Mouse (Mus musculus) midbrain, embryonic 12.5 days (tissue): ENCODE measurements around the gene Psenen. TPM values are rescaled to one million over a fixed set of nuclear protein-coding genes. Genes with fewer than 3 reads are reported as not detected.

ENCODE experiments used
- ATAC-seq: fragments of 200-750 bp; cut with Nextera tagmentation; 2 replicates; pipeline ENCODE4 v1.8.0; 2017; ENCODE audit warnings: low read depth, moderate TSS enrichment, moderate library complexity; ENCODE audit not compliant: low FRiP score
- H3K27ac ChIP-seq: fragments of 300-500 bp; sonication (generic); replicated peaks from 2 replicates; pipeline ENCODE4 v1.5.1; 2016; ENCODE audit warnings: mild to moderate bottlenecking
- H3K27me3 ChIP-seq: fragments of 300-500 bp; sonication (generic); 2 replicates; pipeline ENCODE4 v1.6.1; 2016; ENCODE audit warnings: mild to moderate bottlenecking
- H3K36me3 ChIP-seq: fragments of 300-500 bp; sonication (generic); 2 replicates; pipeline ENCODE4 v1.6.1; 2016
- H3K4me1 ChIP-seq: fragments of 300-500 bp; sonication (generic); 2 replicates; pipeline ENCODE4 v1.6.1; 2016
- H3K4me2 ChIP-seq: fragments of 300-500 bp; sonication (generic); replicated peaks from 2 replicates; pipeline ENCODE4 v1.6.1; 2016; ENCODE audit warnings: mild to moderate bottlenecking, moderate library complexity
- H3K4me3 ChIP-seq: fragments of 300-500 bp; sonication (generic); 2 replicates; pipeline ENCODE4 v1.5.1; 2016; ENCODE audit warnings: mild to moderate bottlenecking
- H3K9ac ChIP-seq: fragments of 300-500 bp; sonication (generic); replicated peaks from 2 replicates; pipeline ENCODE4 v1.6.1; 2016; ENCODE audit warnings: mild to moderate bottlenecking, moderate library complexity
- H3K9me3 ChIP-seq: fragments of 300-500 bp; sonication (generic); 2 replicates; pipeline ENCODE4 v1.6.1; 2016; ENCODE audit warnings: mild to moderate bottlenecking
- WGBS: fragments of 180-500 bp; shearing (Covaris S2); methylation state at CpG from one replicate; pipeline ENCODE4 v1.1.7; 2016; 5-methylcytosine and 5-hydroxymethylcytosine counted together
- polyA plus RNA-seq: library from polyadenylated mRNA; unstranded; fragments of >200 nt; fragmentation: Nextera tagmentation; extraction: Ambion mirVana; gene quantifications from 2 replicates; pipeline ENCODE4 v1.2.1, GENCODE M21; 2016

The Psenen gene
- polyA plus RNA-seq, 1 experiment from 2014 or later: 144 TPM

GRCm38 (mm10) chr7:30596811-30597210 lies 33.4 kb upstream of the Psenen start:
- 76% methylated on average over 5 of the region's 5 CpGs for WGBS
- Histone ChIP-seq H3K27me3 (no peaks in the 10 kb centered on the region), H3K4me1 (peaks cover 13% of the 10 kb centered on the region), H3K36me3 (no peaks in the 10 kb centered on the region), H3K27ac (no peak overlapping the region), H3K4me3 (no peak overlapping the region), H3K9ac (no peak overlapping the region), H3K9me3 (no peaks in the 10 kb centered on the region), H3K4me2 (no peak overlapping the region)
- ATAC-seq: no peak

GRCm38 (mm10) chr7:30596093-30596492 lies 32.7 kb upstream of the Psenen start:
- Histone ChIP-seq H3K4me3 (no peak overlapping the region), H3K27ac (no peak overlapping the region), H3K36me3 (no peaks in the 10 kb centered on the region), H3K4me2 (no peak overlapping the region), H3K4me1 (peaks cover 13% of the 10 kb centered on the region), H3K9me3 (no peaks in the 10 kb centered on the region), H3K27me3 (no peaks in the 10 kb centered on the region), H3K9ac (no peak overlapping the region)
- 83% methylated on average over 5 of the region's 5 CpGs for WGBS
- ATAC-seq: no peak

- 68% methylated on average over 4 of the region's 4 CpGs for WGBS
- H3K9me3 ChIP-seq: no peaks in the 10 kb centered on the region
These were observed 31.1 kb upstream of the Psenen start for GRCm38 (mm10) chr7:30594510-30595024.

GRCm38 (mm10) chr7:30593579-30594509 lies 30.4 kb upstream of the Psenen start:
- no peak overlapping the region for H3K9ac ChIP-seq

More at GRCm38 (mm10) chr7:30594510-30595024, 31.1 kb upstream of the Psenen start:
- Histone ChIP-seq H3K4me1 (peaks cover 10% of the 10 kb centered on the region), H3K4me2 (no peak overlapping the region), H3K27ac (no peak overlapping the region), H3K9ac (no peak overlapping the region), H3K36me3 (no peaks in the 10 kb centered on the region), H3K4me3 (no peak overlapping the region), H3K27me3 (no peaks in the 10 kb centered on the region)
- ATAC-seq: no peak

GRCm38 (mm10) chr7:30592772-30593423 lies 29.5 kb upstream of the Psenen start:
- H3K27ac ChIP-seq: no peak overlapping the region
- WGBS: 54% methylated on average over 5 of the region's 5 CpGs
- H3K9ac ChIP-seq: no peak overlapping the region
- no peak for ATAC-seq
- peaks cover 10% of the 10 kb centered on the region for H3K4me1 ChIP-seq
- no peak overlapping the region for H3K4me3 ChIP-seq
- no peaks in the 10 kb centered on the region for H3K27me3 ChIP-seq
- no peaks in the 10 kb centered on the region for H3K36me3 ChIP-seq
- H3K9me3 ChIP-seq: no peaks in the 10 kb centered on the region
- H3K4me2 ChIP-seq: no peak overlapping the region

More at GRCm38 (mm10) chr7:30593579-30594509, 30.4 kb upstream of the Psenen start:
- 0 out of 2 replicates have a peak overlapping the region, but pooled peaks have one; percentile 54 for H3K27ac ChIP-seq
- no peak overlapping the region for H3K4me3 ChIP-seq
- H3K36me3 ChIP-seq: no peaks in the 10 kb centered on the region
- H3K9me3 ChIP-seq: no peaks in the 10 kb centered on the region
- 76% methylated on average over 10 of the region's 10 CpGs for WGBS
- ATAC-seq: no peak
- no peaks in the 10 kb centered on the region for H3K27me3 ChIP-seq
- H3K4me2 ChIP-seq: 0 out of 2 replicates have a peak overlapping the region, but pooled peaks have one; percentile 13
- H3K4me1 ChIP-seq: peaks cover 10% of the 10 kb centered on the region

GRCm38 (mm10) chr7:30591605-30591951 lies 28.2 kb upstream of the Psenen start:
- Histone ChIP-seq H3K36me3 (peaks cover 4% of the 10 kb centered on the region), H3K27ac (0 out of 2 replicates have a peak overlapping the region, but pooled peaks have one; percentile 20), H3K4me2 (no peak overlapping the region), H3K27me3 (no peaks in the 10 kb centered on the region), H3K9ac (no peak overlapping the region; the same call in 1 of the 2 replicates), H3K4me1 (peaks cover 22% of the 10 kb centered on the region), H3K9me3 (no peaks in the 10 kb centered on the region), H3K4me3 (no peak overlapping the region)
- no peak for ATAC-seq
- 42% methylated on average over 4 of the region's 4 CpGs for WGBS

GRCm38 (mm10) chr7:30590927-30591604 lies 27.6 kb upstream of the Psenen start:
- ATAC-seq: no peak
- H3K27me3 ChIP-seq: no peaks in the 10 kb centered on the region
- H3K27ac ChIP-seq: 0 out of 2 replicates have a peak overlapping the region, but pooled peaks have one; percentile 20
- no peaks in the 10 kb centered on the region for H3K9me3 ChIP-seq
- 86% methylated on average over 9 of the region's 9 CpGs for WGBS
- H3K4me1 ChIP-seq: peaks cover 25% of the 10 kb centered on the region
- peaks cover 9% of the 10 kb centered on the region for H3K36me3 ChIP-seq
- H3K9ac ChIP-seq: no peak overlapping the region
- H3K4me3 ChIP-seq: no peak overlapping the region
- H3K4me2 ChIP-seq: no peak overlapping the region

- Histone ChIP-seq H3K27ac (peak overlapping the region; percentile 94), H3K9me3 (no peaks in the 10 kb centered on the region), H3K4me3 (peak overlapping the region; percentile 98), H3K27me3 (no peaks in the 10 kb centered on the region), H3K36me3 (peaks cover 23% of the 10 kb centered on the region), H3K9ac (peak overlapping the region; percentile 62), H3K4me1 (peaks cover 23% of the 10 kb centered on the region), H3K4me2 (peak overlapping the region; percentile 90)
- ATAC-seq: peak; percentile 35
- 29% methylated on average over 39 of the region's 40 CpGs for WGBS
These were observed 26.2 kb upstream of the Psenen start for GRCm38 (mm10) chr7:30589435-30590301.

- Histone ChIP-seq H3K4me1 (peaks cover 23% of the 10 kb centered on the region), H3K4me3 (peak within 1 kb of the TSS; percentile 98), H3K27ac (peak within 1 kb of the TSS; percentile 94), H3K27me3 (no peaks in the 10 kb centered on the region), H3K36me3 (peaks cover 31% of the 10 kb centered on the region), H3K9me3 (no peaks in the 10 kb centered on the region), H3K9ac (peak within 1 kb of the TSS; percentile 100), H3K4me2 (peak within 1 kb of the TSS; percentile 90)
- WGBS: under 1% methylated on average over 58 of the region's 68 CpGs
- peak; percentile 96 for ATAC-seq
These were observed 25.4 kb upstream of the Psenen start, which contains the start of gene Kmt2b for GRCm38 (mm10) chr7:30588676-30589434. Gene Kmt2b (minus strand): TSS chr7:30588726.

- Histone ChIP-seq H3K36me3 (peaks cover 39% of the 10 kb centered on the region), H3K4me3 (peak overlapping the region; percentile 98), H3K9me3 (no peaks in the 10 kb centered on the region), H3K27ac (peak overlapping the region; percentile 94), H3K4me2 (peak overlapping the region; percentile 90), H3K27me3 (no peaks in the 10 kb centered on the region), H3K9ac (peak overlapping the region; percentile 100), H3K4me1 (peaks cover 23% of the 10 kb centered on the region)
- peak; percentile 39 for ATAC-seq
- WGBS: under 1% methylated on average over 61 of the region's 67 CpGs
These were observed 24.6 kb upstream of the Psenen start for GRCm38 (mm10) chr7:30587842-30588667.
